Mouse (Mus musculus) frontal cortex, adult (tissue): Measurements from ENCODE around the gene Lrfn3.
A peak's percentile ranks its signal among the peaks of the same experiment; 100 is the strongest.

ENCODE experiments used
- ATAC-seq: cut with Nextera tagmentation; 2 replicates; pipeline ENCODE4 v1.9.2; 2017; ENCODE audit warnings: mild to moderate bottlenecking, moderate library complexity, mixed read lengths; ENCODE audit not compliant: low TSS enrichment

Gene Lrfn3

GRCm38 (mm10) chr7:30314721-30315155 lies 47.8 kb downstream of the Lrfn3 start, which contains the start of gene Syne4:
Gene Syne4, plus strand, starts transcription at chr7:30314807.
- no peak for ATAC-seq

DNA sequence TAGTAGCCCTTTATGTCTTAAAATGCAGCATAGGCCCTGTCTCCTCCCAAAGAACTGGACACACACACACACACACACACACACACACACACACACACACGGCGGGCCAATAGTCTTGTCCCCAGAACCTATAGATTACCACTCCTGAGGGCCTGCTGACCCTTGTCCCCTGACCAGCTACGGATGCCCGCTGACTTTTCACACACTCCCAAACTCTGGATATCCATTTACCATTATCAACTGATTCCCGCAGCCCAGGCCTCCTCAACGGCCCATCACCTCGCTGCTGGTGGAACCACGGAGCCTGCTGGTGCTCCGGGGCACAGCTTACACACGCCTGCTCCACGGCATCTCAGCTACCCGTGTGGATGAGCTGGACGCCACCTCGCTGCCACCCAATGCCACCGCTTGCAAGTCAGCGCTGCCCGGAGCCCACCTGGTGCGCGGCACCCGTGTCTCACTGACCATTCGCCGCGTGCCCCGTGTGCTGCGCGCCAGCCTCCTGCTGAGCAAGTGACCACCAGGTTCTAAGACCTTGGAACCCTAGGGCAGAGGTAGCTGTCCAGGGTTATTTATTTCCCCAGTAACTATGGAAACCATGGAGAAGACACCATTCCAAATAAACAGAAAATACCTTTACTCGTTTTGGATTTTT lies 48.8 kb downstream of the Lrfn3 start:
- no peak for ATAC-seq

DNA sequence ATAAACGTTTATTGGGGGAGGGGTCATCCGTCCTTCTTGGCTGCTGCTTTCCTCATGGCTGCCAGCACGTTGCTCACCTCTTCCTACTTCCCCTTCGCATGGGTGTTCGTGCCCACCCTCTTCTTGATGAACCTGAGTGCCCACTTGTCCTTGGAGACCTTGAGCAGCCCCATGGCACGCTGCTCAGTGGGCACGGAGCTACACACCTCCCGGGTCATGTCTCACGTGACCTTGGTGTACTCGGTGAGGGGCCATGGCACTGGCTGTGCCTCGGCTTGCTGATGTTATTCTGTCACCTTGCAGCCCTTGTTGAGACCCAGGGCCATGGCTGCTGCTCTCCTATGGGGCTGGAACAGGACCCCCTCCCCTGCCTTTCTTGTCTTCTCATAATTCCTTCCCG lies 52.4 kb downstream of the Lrfn3 start:
- no peak for ATAC-seq

- ATAC-seq = no peak
Measured at GRCm38 (mm10) chr7:30309395-30310129, 53.0 kb downstream of the Lrfn3 start.

- ATAC-seq = peak; percentile 98
Measured at GRCm38 (mm10) chr7:30308076-30309005, 54.2 kb downstream of the Lrfn3 start, which contains the start of gene Alkbh6. Gene Alkbh6, plus strand, starts transcription at chr7:30308717.

- ATAC-seq = no peak
Measured at GRCm38 (mm10) chr7:30306083-30306779, 56.3 kb downstream of the Lrfn3 start.
